Mouse (Mus musculus): ENCODE data around the gene Mycn.

GRCm38 (mm10) chr12:12906321-12906720 is 35.4 kb downstream of the Mycn start:
- no peak for TF ChIP-seq CTCF (IDR thresholded peaks at IDR 0.05)
- no peak for TF ChIP-seq EP300 (IDR thresholded peaks at IDR 0.05)
